ENCODE assay signal across 20 mouse cellular contexts in the genomic region with DNA sequence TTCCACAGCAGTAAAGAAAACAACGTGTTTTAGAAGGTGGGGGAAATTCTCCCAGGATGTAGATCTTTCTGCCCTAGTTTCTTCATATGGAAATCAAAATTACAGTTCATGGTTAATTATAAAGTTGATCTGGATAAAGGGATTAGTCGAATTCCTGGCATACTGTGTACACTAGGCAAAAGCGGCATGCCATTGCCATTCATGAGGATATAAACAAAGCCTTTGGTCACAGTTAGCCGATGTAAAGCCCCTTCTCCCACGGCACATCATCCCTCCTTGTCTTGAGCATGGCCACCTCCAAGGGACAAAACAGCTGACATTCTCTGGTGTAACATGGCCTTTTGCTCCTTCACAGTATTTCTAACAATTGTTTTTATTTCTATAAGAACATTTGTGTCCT. TPM values are rescaled to one million over a fixed set of nuclear protein-coding genes. Genes with fewer than 3 reads are reported as not detected.
A peak's percentile ranks its signal among the peaks of the same experiment; 100 is the strongest.
DNase-seq lines count a peak whose midpoint lies in the region; ATAC-seq lines count a peak whose summit lies in the region.
"Had no signal": no experiment of that assay in that cellular context is flagged by ENCODE, and none has a peak within 500 bp of the region (broad histone marks: within the 10 kb centered on the region; RNA-seq: fewer than 3 reads in every experiment).

No protein-coding gene starts in this region.

- H3K36me3 ChIP-seq in midbrain, embryonic 11.5 days (ENCODE audit: control insufficient read depth, insufficient read depth, low read length) = no peaks in the 10 kb centered on the region
- no peaks in the 10 kb centered on the region for H3K36me3 ChIP-seq in midbrain, embryonic 16.5 days (ENCODE audit: control insufficient read depth, insufficient read depth, low read length)
- H3K36me3 ChIP-seq in forebrain, embryonic 11.5 days (ENCODE audit: control insufficient read depth, insufficient read depth, low read length) = no peaks in the 10 kb centered on the region
- H3K36me3 ChIP-seq in hindbrain, embryonic 12.5 days = no peaks in the 10 kb centered on the region
- H3K36me3 ChIP-seq in neural tube, embryonic 13.5 days = no peaks in the 10 kb centered on the region
- H3K36me3 ChIP-seq: heart, embryonic 13.5 days had no signal

- no peaks in the 10 kb centered on the region for H3K9me3 ChIP-seq in midbrain, embryonic 11.5 days (ENCODE audit: control insufficient read depth, low read length)
- no peaks in the 10 kb centered on the region for H3K9me3 ChIP-seq in midbrain, embryonic 16.5 days (replicated peaks; ENCODE audit: control insufficient read depth, low read length, poor library complexity, severe bottlenecking)
- no peaks in the 10 kb centered on the region for H3K9me3 ChIP-seq in forebrain, embryonic 11.5 days (ENCODE audit: control insufficient read depth, low read length)
- H3K9me3 ChIP-seq in hindbrain, embryonic 12.5 days (replicated peaks) = no peaks in the 10 kb centered on the region
- H3K9me3 ChIP-seq in neural tube, embryonic 13.5 days = no peaks in the 10 kb centered on the region
- H3K9me3 ChIP-seq: heart, embryonic 13.5 days had no signal

- peaks cover 39% of the 10 kb centered on the region for H3K4me1 ChIP-seq in midbrain, embryonic 11.5 days (ENCODE audit: control insufficient read depth, insufficient read depth, low read length)
- H3K4me1 ChIP-seq in midbrain, embryonic 16.5 days (ENCODE audit: control insufficient read depth, insufficient read depth, low read length) = peaks cover 3% of the 10 kb centered on the region
- H3K4me1 ChIP-seq in forebrain, embryonic 11.5 days (replicated peaks; ENCODE audit: control insufficient read depth, insufficient read depth, low read length) = peaks cover 16% of the 10 kb centered on the region
- peaks cover 31% of the 10 kb centered on the region for H3K4me1 ChIP-seq in hindbrain, embryonic 12.5 days
- H3K4me1 ChIP-seq in neural tube, embryonic 13.5 days (replicated peaks) = peaks cover 39% of the 10 kb centered on the region

- H3K27ac ChIP-seq in midbrain, embryonic 11.5 days (ENCODE audit: low read depth, low read length) = peak overlapping the region; percentile 27; the same call in 1 of the 2 replicates
- no peak overlapping the region for H3K27ac ChIP-seq in midbrain, embryonic 16.5 days (ENCODE audit: low read length)
- H3K27ac ChIP-seq in forebrain, embryonic 11.5 days (ENCODE audit: low read depth, low read length) = peak overlapping the region; percentile 48; the same call in 1 of the 2 replicates
- H3K27ac ChIP-seq in hindbrain, embryonic 12.5 days = peak overlapping the region; percentile 52; the same call in 1 of the 2 replicates
- no peak overlapping the region for H3K27ac ChIP-seq in neural tube, embryonic 13.5 days (replicated peaks)
- H3K27ac ChIP-seq: heart, embryonic 13.5 days; kidney, postnatal 0 days; macrophage had no signal

- H3K4me2 ChIP-seq in midbrain, embryonic 11.5 days = peak overlapping the region; percentile 47
- H3K4me2 ChIP-seq in midbrain, embryonic 16.5 days (ENCODE audit: low read length) = no peak overlapping the region
- peak overlapping the region; percentile 48 for H3K4me2 ChIP-seq in forebrain, embryonic 11.5 days (ENCODE audit: low read depth, low read length, severe bottlenecking)
- H3K4me2 ChIP-seq in hindbrain, embryonic 12.5 days (replicated peaks) = peak overlapping the region; percentile 42
- peak overlapping the region; percentile 45 for H3K4me2 ChIP-seq in neural tube, embryonic 13.5 days
- H3K4me2 ChIP-seq: heart, embryonic 13.5 days; liver, embryonic 11.5 days; lung, embryonic 14.5 days had no signal

- 8% methylated on average over 5 of the region's 5 CpGs for WGBS in midbrain, embryonic 11.5 days
- 6% methylated on average over 5 of the region's 5 CpGs for WGBS in midbrain, embryonic 16.5 days
- 12% methylated on average over 5 of the region's 5 CpGs for WGBS in forebrain, embryonic 11.5 days
- 32% methylated on average over 5 of the region's 5 CpGs for WGBS in hindbrain, embryonic 12.5 days
- 16% methylated on average over 5 of the region's 5 CpGs for WGBS in neural tube, embryonic 13.5 days

- peak overlapping the region; percentile 34; the same call in 1 of the 2 replicates for H3K9ac ChIP-seq in midbrain, embryonic 11.5 days (ENCODE audit: low read length)
- H3K9ac ChIP-seq in midbrain, embryonic 16.5 days (ENCODE audit: low read depth, low read length) = no peak overlapping the region
- peak overlapping the region; percentile 20 for H3K9ac ChIP-seq in forebrain, embryonic 11.5 days (ENCODE audit: low read length)
- H3K9ac ChIP-seq in hindbrain, embryonic 12.5 days = no peak overlapping the region
- no peak overlapping the region for H3K9ac ChIP-seq in neural tube, embryonic 13.5 days
- H3K9ac ChIP-seq: heart, embryonic 13.5 days; lung, embryonic 14.5 days had no signal

- DNase-seq in midbrain, embryonic 11.5 days (ENCODE audit: low spot score, missing footprints) = peak; percentile 89
- no peak for DNase-seq in forebrain, embryonic 11.5 days (ENCODE audit: low spot score)
- no peak for DNase-seq in gastrocnemius, postnatal 36 days
- no peak for DNase-seq in kidney, postnatal 4 days
- DNase-seq: adrenal gland, postnatal 36 days; cerebellum, adult 8-10 months; kidney, adult 11 months; left cerebral cortex, postnatal 4 days; lung, embryonic 14.5 days; thymus, postnatal 14 days had no signal

- peak overlapping the region; percentile 88 for H3K4me3 ChIP-seq in midbrain, embryonic 11.5 days (ENCODE audit: low read depth, low read length)
- H3K4me3 ChIP-seq in midbrain, embryonic 16.5 days (ENCODE audit: low read depth, low read length) = no peak overlapping the region
- H3K4me3 ChIP-seq in forebrain, embryonic 11.5 days (ENCODE audit: low read depth, low read length) = peak overlapping the region; percentile 66
- peak overlapping the region; percentile 1; the same call in 1 of the 2 replicates for H3K4me3 ChIP-seq in hindbrain, embryonic 12.5 days
- H3K4me3 ChIP-seq in neural tube, embryonic 13.5 days = peak overlapping the region; percentile 13; the same call in 1 of the 2 replicates
- H3K4me3 ChIP-seq: erythroblast, embryonic 14.5 days; heart, embryonic 13.5 days had no signal

- no peak; the same call in 1 of the 2 replicates for ATAC-seq in midbrain, embryonic 11.5 days (ENCODE audit: low FRiP score)
- no peak for ATAC-seq in midbrain, embryonic 16.5 days
- no peak for ATAC-seq in forebrain, embryonic 11.5 days (replicated peaks; ENCODE audit: low FRiP score)
- no peak for ATAC-seq in hindbrain, embryonic 12.5 days (ENCODE audit: low FRiP score)
- ATAC-seq in neural tube, embryonic 13.5 days (ENCODE audit: low read depth) = no peak
- ATAC-seq: Patski had no signal

- H3K27me3 ChIP-seq in midbrain, embryonic 11.5 days (ENCODE audit: control insufficient read depth, insufficient read depth, low read length) = no peaks in the 10 kb centered on the region
- H3K27me3 ChIP-seq in midbrain, embryonic 16.5 days (ENCODE audit: control insufficient read depth, insufficient read depth, low read depth, low read length) = no peaks in the 10 kb centered on the region
- no peaks in the 10 kb centered on the region for H3K27me3 ChIP-seq in forebrain, embryonic 11.5 days (ENCODE audit: control insufficient read depth, insufficient read depth, low read length)
- no peaks in the 10 kb centered on the region for H3K27me3 ChIP-seq in hindbrain, embryonic 12.5 days
- no peaks in the 10 kb centered on the region for H3K27me3 ChIP-seq in neural tube, embryonic 13.5 days

- intact Hi-C loops in gastrocnemius, postnatal 36 days (cut with DNase I) = no loop called here

RNA-seq across cellular contexts. Expression of gene Adgrv1, which starts 2.4 kb away (rescaled TPM):
- 43.1 and 45.2 TPM in 2 replicates for polyA plus RNA-seq in midbrain, embryonic 11.5 days (2014; fragmentation: Nextera tagmentation; extraction: Ambion mirVana)
- 6.6 and 13.0 TPM in 2 replicates for polyA plus RNA-seq in midbrain, embryonic 16.5 days (2015; fragmentation: Nextera tagmentation; extraction: Ambion mirVana)
- polyA plus RNA-seq in forebrain, embryonic 11.5 days (2014; fragmentation: Nextera tagmentation; extraction: Ambion mirVana) = 36.9 and 41.9 TPM in 2 replicates
- 28.5 and 35.7 TPM in 2 replicates for polyA plus RNA-seq in hindbrain, embryonic 12.5 days (2016; fragmentation: Nextera tagmentation; extraction: Ambion mirVana)
- 16.6 and 20.4 TPM in 2 replicates for polyA plus RNA-seq in neural tube, embryonic 13.5 days (2015; fragmentation: Nextera tagmentation; extraction: Ambion mirVana)
- total RNA-seq in gastrocnemius, postnatal 36 days (2021) = not detected
- total RNA-seq: hematopoietic stem cell, adult 5-6 weeks had no signal
- polyA plus RNA-seq: macrophage had no signal

RNA-seq across cellular contexts. Expression of gene Lysmd3, which starts 26.9 kb away (rescaled TPM):
- polyA plus RNA-seq in midbrain, embryonic 11.5 days (2014; fragmentation: Nextera tagmentation; extraction: Ambion mirVana) = 30.5 and 34.1 TPM in 2 replicates
- 16.0 and 20.1 TPM in 2 replicates for polyA plus RNA-seq in midbrain, embryonic 16.5 days (2015; fragmentation: Nextera tagmentation; extraction: Ambion mirVana)
- 24.8 and 25.9 TPM in 2 replicates for polyA plus RNA-seq in forebrain, embryonic 11.5 days (2014; fragmentation: Nextera tagmentation; extraction: Ambion mirVana)
- polyA plus RNA-seq in hindbrain, embryonic 12.5 days (2016; fragmentation: Nextera tagmentation; extraction: Ambion mirVana) = 28.4 and 29.9 TPM in 2 replicates
- polyA plus RNA-seq in neural tube, embryonic 13.5 days (2015; fragmentation: Nextera tagmentation; extraction: Ambion mirVana) = 18.6 and 22.2 TPM in 2 replicates
- 1 to 10 TPM; 4.1 to 6.2 TPM for total RNA-seq in gastrocnemius, postnatal 36 days (2021)

Comparison
In these comparisons a context has a peak if more than half of its experiments do, and no peak if none do; other contexts are left out.
1. H3K27ac ChIP-seq: peak in midbrain, embryonic 11.5 days (single experiment), forebrain, embryonic 11.5 days (single experiment) and hindbrain, embryonic 12.5 days (single experiment); none in midbrain, embryonic 16.5 days (single experiment) and neural tube, embryonic 13.5 days (single experiment).
2. H3K9ac ChIP-seq: peak in midbrain, embryonic 11.5 days (single experiment) and forebrain, embryonic 11.5 days (single experiment); none in midbrain, embryonic 16.5 days (single experiment), hindbrain, embryonic 12.5 days (single experiment) and neural tube, embryonic 13.5 days (single experiment).